Mouse (Mus musculus): ENCODE measurements at regions not wholly inside any gene's neighbourhood (a gene's known extent, or its start where the extent isn't known, plus 50 kb on each side); places are given as distances from the start of the nearest gene placed in this dataset.

- no peak overlapping the region for H3K4me2 ChIP-seq (ENCODE audit: low read depth, low read length)
- H3K9me3 ChIP-seq (replicated peaks; ENCODE audit: control insufficient read depth, low read length): no peaks in the 10 kb centered on the region
- H3K27ac ChIP-seq (ENCODE audit: low read length): no peak overlapping the region
- no peaks in the 10 kb centered on the region for H3K27me3 ChIP-seq (ENCODE audit: control insufficient read depth, insufficient read depth, low read length)
- WGBS: 26% methylated on average over 6 of the region's 6 CpGs
- H3K4me1 ChIP-seq (ENCODE audit: control insufficient read depth, insufficient read depth, low read length): no peaks in the 10 kb centered on the region
- H3K36me3 ChIP-seq (ENCODE audit: control insufficient read depth, insufficient read depth, low read length): no peaks in the 10 kb centered on the region
- H3K4me3 ChIP-seq (replicated peaks; ENCODE audit: low read length): no peak overlapping the region
- no peak for ATAC-seq (ENCODE audit: insufficient read depth, low FRiP score)
- H3K9ac ChIP-seq (ENCODE audit: low read length): no peak overlapping the region
Observed at GRCm38 (mm10) chr8:18158619-18159018, 819.4 kb downstream of the Defb40 start.

GRCm38 (mm10) chr8:18115333-18116044 lies 862.6 kb downstream of the Defb40 start:
- H3K9me3 ChIP-seq (replicated peaks; ENCODE audit: control insufficient read depth, low read length): no peaks in the 10 kb centered on the region
- no peak overlapping the region for H3K9ac ChIP-seq (ENCODE audit: low read length)
- 71% methylated on average over 5 of the region's 5 CpGs for WGBS
- no peak overlapping the region for H3K27ac ChIP-seq (ENCODE audit: low read length)
- H3K4me2 ChIP-seq (ENCODE audit: low read depth, low read length): no peak overlapping the region
- no peak for ATAC-seq (ENCODE audit: insufficient read depth, low FRiP score)
- no peaks in the 10 kb centered on the region for H3K27me3 ChIP-seq (ENCODE audit: control insufficient read depth, insufficient read depth, low read length)
- no peaks in the 10 kb centered on the region for H3K4me1 ChIP-seq (ENCODE audit: control insufficient read depth, insufficient read depth, low read length)
- no peaks in the 10 kb centered on the region for H3K36me3 ChIP-seq (ENCODE audit: control insufficient read depth, insufficient read depth, low read length)
- H3K4me3 ChIP-seq (replicated peaks; ENCODE audit: low read length): no peak overlapping the region

DNA sequence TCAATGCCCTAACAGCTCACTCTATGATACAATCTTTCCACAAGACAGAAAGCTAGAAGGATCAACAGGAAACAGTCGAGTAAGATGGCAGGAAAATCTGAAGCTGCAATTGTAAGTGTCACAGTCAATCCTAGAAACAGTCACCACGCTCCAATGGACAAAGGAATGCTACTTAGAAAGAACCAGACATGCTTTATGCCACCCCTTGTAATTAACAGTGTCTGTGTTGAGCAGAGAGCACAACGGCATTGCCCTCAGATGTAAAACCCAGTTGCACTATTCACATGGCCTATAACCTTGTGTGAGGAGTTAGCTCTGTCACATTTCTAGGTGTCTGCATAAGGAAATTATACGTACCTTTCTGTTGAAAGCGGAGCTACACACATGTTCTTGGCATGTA lies 864.8 kb downstream of the Defb40 start:
- ATAC-seq (ENCODE audit: insufficient read depth, low FRiP score): no peak
- WGBS: 74% methylated on average over 5 of the region's 5 CpGs

DNA sequence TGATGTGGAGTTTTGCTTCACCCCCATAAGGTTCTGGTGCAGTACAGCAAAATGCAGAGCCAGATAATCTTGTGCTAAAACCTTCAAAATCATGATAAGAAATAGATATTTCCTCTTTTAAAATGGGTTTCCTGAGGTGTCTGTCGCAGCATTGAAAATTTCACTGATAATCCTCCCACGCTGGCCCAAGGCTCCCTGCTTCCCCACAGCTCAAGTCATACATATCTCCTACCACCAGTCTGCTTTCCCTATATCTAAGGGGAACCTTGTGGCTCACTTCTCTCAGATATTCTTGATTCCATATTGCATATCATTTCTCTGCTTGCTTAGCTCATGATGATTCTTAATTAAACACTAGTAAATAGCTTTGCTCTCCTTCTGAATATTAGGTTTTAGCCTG lies 868.6 kb downstream of the Defb40 start:
- no peak overlapping the region for H3K4me2 ChIP-seq (ENCODE audit: low read depth, low read length)
- H3K4me3 ChIP-seq (replicated peaks; ENCODE audit: low read length): no peak overlapping the region
- WGBS: 73% methylated on average over 2 of the region's 2 CpGs
- no peaks in the 10 kb centered on the region for H3K4me1 ChIP-seq (ENCODE audit: control insufficient read depth, insufficient read depth, low read length)
- no peak for ATAC-seq (ENCODE audit: insufficient read depth, low FRiP score)
- no peak overlapping the region for H3K9ac ChIP-seq (ENCODE audit: low read length)
- no peaks in the 10 kb centered on the region for H3K27me3 ChIP-seq (ENCODE audit: control insufficient read depth, insufficient read depth, low read length)
- no peaks in the 10 kb centered on the region for H3K36me3 ChIP-seq (ENCODE audit: control insufficient read depth, insufficient read depth, low read length)
- H3K27ac ChIP-seq (ENCODE audit: low read length): no peak overlapping the region
- no peaks in the 10 kb centered on the region for H3K9me3 ChIP-seq (replicated peaks; ENCODE audit: control insufficient read depth, low read length)

More for the DNA sequence above, 864.8 kb downstream of the Defb40 start:
- no peak overlapping the region for H3K9ac ChIP-seq (ENCODE audit: low read length)
- no peak overlapping the region for H3K4me2 ChIP-seq (ENCODE audit: low read depth, low read length)
- H3K4me1 ChIP-seq (ENCODE audit: control insufficient read depth, insufficient read depth, low read length): no peaks in the 10 kb centered on the region
- no peaks in the 10 kb centered on the region for H3K27me3 ChIP-seq (ENCODE audit: control insufficient read depth, insufficient read depth, low read length)
- no peaks in the 10 kb centered on the region for H3K36me3 ChIP-seq (ENCODE audit: control insufficient read depth, insufficient read depth, low read length)
- H3K4me3 ChIP-seq (replicated peaks; ENCODE audit: low read length): no peak overlapping the region
- no peaks in the 10 kb centered on the region for H3K9me3 ChIP-seq (replicated peaks; ENCODE audit: control insufficient read depth, low read length)
- no peak overlapping the region for H3K27ac ChIP-seq (ENCODE audit: low read length)

- Histone ChIP-seq H3K9ac (ENCODE audit: low read length) (no peak overlapping the region), H3K36me3 (ENCODE audit: control insufficient read depth, insufficient read depth, low read length) (no peaks in the 10 kb centered on the region)
- WGBS: 61% methylated on average over 2 of the region's 2 CpGs
Observed at GRCm38 (mm10) chr8:18106827-18107226, 871.2 kb downstream of the Defb40 start.

GRCm38 (mm10) chr8:18065456-18065855 lies 912.6 kb downstream of the Defb40 start:
- no peaks in the 10 kb centered on the region for H3K36me3 ChIP-seq (ENCODE audit: control insufficient read depth, insufficient read depth, low read length)
- H3K4me2 ChIP-seq (ENCODE audit: low read depth, low read length): no peak overlapping the region
- ATAC-seq (ENCODE audit: insufficient read depth, low FRiP score): no peak
- H3K4me1 ChIP-seq (ENCODE audit: control insufficient read depth, insufficient read depth, low read length): no peaks in the 10 kb centered on the region
- no peak overlapping the region for H3K9ac ChIP-seq (ENCODE audit: low read length)
- H3K27ac ChIP-seq (ENCODE audit: low read length): no peak overlapping the region
- H3K4me3 ChIP-seq (replicated peaks; ENCODE audit: low read length): no peak overlapping the region
- H3K27me3 ChIP-seq (ENCODE audit: control insufficient read depth, insufficient read depth, low read length): no peaks in the 10 kb centered on the region
- WGBS: 71% methylated on average over 3 of the region's 3 CpGs
- no peaks in the 10 kb centered on the region for H3K9me3 ChIP-seq (replicated peaks; ENCODE audit: control insufficient read depth, low read length)

More at GRCm38 (mm10) chr8:18106827-18107226, 871.2 kb downstream of the Defb40 start:
- Histone ChIP-seq H3K4me2 (ENCODE audit: low read depth, low read length) (no peak overlapping the region), H3K27ac (ENCODE audit: low read length) (no peak overlapping the region), H3K4me3 (replicated peaks; ENCODE audit: low read length) (no peak overlapping the region), H3K4me1 (ENCODE audit: control insufficient read depth, insufficient read depth, low read length) (no peaks in the 10 kb centered on the region), H3K27me3 (ENCODE audit: control insufficient read depth, insufficient read depth, low read length) (no peaks in the 10 kb centered on the region), H3K9me3 (replicated peaks; ENCODE audit: control insufficient read depth, low read length) (no peaks in the 10 kb centered on the region)
- ATAC-seq (ENCODE audit: insufficient read depth, low FRiP score): no peak

- WGBS: 70% methylated on average over 2 of the region's 2 CpGs
- Histone ChIP-seq H3K27me3 (ENCODE audit: control insufficient read depth, insufficient read depth, low read length) (no peaks in the 10 kb centered on the region), H3K4me1 (ENCODE audit: control insufficient read depth, insufficient read depth, low read length) (no peaks in the 10 kb centered on the region), H3K36me3 (ENCODE audit: control insufficient read depth, insufficient read depth, low read length) (no peaks in the 10 kb centered on the region), H3K9me3 (replicated peaks; ENCODE audit: control insufficient read depth, low read length) (no peaks in the 10 kb centered on the region), H3K4me2 (ENCODE audit: low read depth, low read length) (no peak overlapping the region), H3K9ac (ENCODE audit: low read length) (no peak overlapping the region), H3K4me3 (replicated peaks; ENCODE audit: low read length) (no peak overlapping the region), H3K27ac (ENCODE audit: low read length) (no peak overlapping the region)
- ATAC-seq (ENCODE audit: insufficient read depth, low FRiP score): no peak
Observed at GRCm38 (mm10) chr8:18059526-18059925, 918.5 kb downstream of the Defb40 start.

GRCm38 (mm10) chr8:18021196-18021595 lies 956.9 kb downstream of the Defb40 start:
- no peaks in the 10 kb centered on the region for H3K4me1 ChIP-seq (ENCODE audit: control insufficient read depth, insufficient read depth, low read length)
- H3K27me3 ChIP-seq (ENCODE audit: control insufficient read depth, insufficient read depth, low read length): no peaks in the 10 kb centered on the region
- H3K27ac ChIP-seq (ENCODE audit: low read length): no peak overlapping the region
- H3K4me3 ChIP-seq (replicated peaks; ENCODE audit: low read length): no peak overlapping the region
- WGBS: 51% methylated on average over 2 of the region's 2 CpGs
- H3K36me3 ChIP-seq (ENCODE audit: control insufficient read depth, insufficient read depth, low read length): no peaks in the 10 kb centered on the region
- no peak for ATAC-seq (ENCODE audit: insufficient read depth, low FRiP score)
- no peak overlapping the region for H3K9ac ChIP-seq (ENCODE audit: low read length)
- no peaks in the 10 kb centered on the region for H3K9me3 ChIP-seq (replicated peaks; ENCODE audit: control insufficient read depth, low read length)
- no peak overlapping the region for H3K4me2 ChIP-seq (ENCODE audit: low read depth, low read length)

DNA sequence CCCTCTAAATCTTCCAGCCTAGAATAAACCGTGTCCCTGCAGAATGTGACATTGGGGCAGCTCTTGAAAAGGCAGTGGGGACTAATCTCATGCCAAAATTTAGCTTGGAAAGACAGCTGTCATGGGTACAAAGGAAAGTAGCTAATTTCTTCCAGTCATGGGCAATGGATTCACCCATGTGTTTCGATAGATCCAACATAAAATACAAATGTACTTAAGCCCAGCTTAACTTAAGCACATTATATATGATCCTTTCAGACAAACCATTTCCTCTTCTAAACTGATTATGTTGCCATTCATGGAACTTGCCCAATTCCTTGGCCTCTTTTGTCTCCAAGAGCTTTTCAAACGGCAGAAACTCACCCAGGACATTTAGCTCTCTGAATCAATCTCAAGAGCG lies 970.5 kb downstream of the Defb40 start:
- Histone ChIP-seq H3K27me3 (ENCODE audit: control insufficient read depth, insufficient read depth, low read length) (no peaks in the 10 kb centered on the region), H3K9ac (ENCODE audit: low read length) (no peak overlapping the region), H3K9me3 (replicated peaks; ENCODE audit: control insufficient read depth, low read length) (no peaks in the 10 kb centered on the region), H3K4me1 (ENCODE audit: control insufficient read depth, insufficient read depth, low read length) (no peaks in the 10 kb centered on the region), H3K36me3 (ENCODE audit: control insufficient read depth, insufficient read depth, low read length) (no peaks in the 10 kb centered on the region), H3K4me3 (replicated peaks; ENCODE audit: low read length) (no peak overlapping the region), H3K4me2 (ENCODE audit: low read depth, low read length) (no peak overlapping the region), H3K27ac (ENCODE audit: low read length) (no peak overlapping the region)
- WGBS: 68% methylated on average over 4 of the region's 4 CpGs
- ATAC-seq (ENCODE audit: insufficient read depth, low FRiP score): no peak
